Mouse (Mus musculus) forebrain, embryonic 16.5 days (tissue): ENCODE measurements at regions not wholly inside any gene's neighbourhood (a gene's known extent, or its start where the extent isn't known, plus 50 kb on each side); places are given as distances from the start of the nearest gene placed in this dataset.

Source experiments
- ATAC-seq: fragments of 200-750 bp; cut with Nextera tagmentation; 2 replicates; pipeline ENCODE4 v1.8.0; 2017; ENCODE audit warnings: mild to moderate bottlenecking, moderate library complexity
- H3K27ac ChIP-seq: fragments of 300-500 bp; sonication (generic); 2 replicates; pipeline ENCODE4 v1.5.1; 2014; ENCODE audit warnings: low read length, control low read depth
- H3K27me3 ChIP-seq: fragments of 300-500 bp; sonication (generic); replicated peaks from 2 replicates; pipeline ENCODE4 v1.6.1; 2014; ENCODE audit warnings: low read length; ENCODE audit not compliant: control insufficient read depth, insufficient read depth
- H3K36me3 ChIP-seq: fragments of 300-500 bp; sonication (generic); 2 replicates; pipeline ENCODE4 v1.6.1; 2014; ENCODE audit not compliant: control insufficient read depth, insufficient read depth
- H3K4me1 ChIP-seq: fragments of 300-500 bp; sonication (generic); replicated peaks from 2 replicates; pipeline ENCODE4 v1.6.1; 2014; ENCODE audit warnings: low read length; ENCODE audit not compliant: control insufficient read depth, insufficient read depth
- H3K4me2 ChIP-seq: fragments of 300-500 bp; sonication (generic); 2 replicates; pipeline ENCODE4 v1.6.1; 2014; ENCODE audit warnings: mild to moderate bottlenecking, low read length, control low read depth
- H3K4me3 ChIP-seq: fragments of 300-500 bp; sonication (generic); replicated peaks from 2 replicates; pipeline ENCODE4 v1.5.1; 2014; ENCODE audit warnings: mild to moderate bottlenecking, low read length, control low read depth
- H3K9ac ChIP-seq: fragments of 300-500 bp; sonication (generic); replicated peaks from 2 replicates; pipeline ENCODE4 v1.6.1; 2014; ENCODE audit warnings: low read depth, low read length, control low read depth
- H3K9me3 ChIP-seq: fragments of 300-500 bp; sonication (generic); 2 replicates; pipeline ENCODE4 v1.6.1; 2016; ENCODE audit warnings: low read length; ENCODE audit not compliant: control insufficient read depth
- WGBS: fragments of 180-500 bp; shearing (Covaris S2); extraction: QIAGEN DNeasy Blood & Tissue Kit; methylation state at CpG from one replicate; pipeline ENCODE4 v1.1.7; 2014; 5-methylcytosine and 5-hydroxymethylcytosine counted together

DNA sequence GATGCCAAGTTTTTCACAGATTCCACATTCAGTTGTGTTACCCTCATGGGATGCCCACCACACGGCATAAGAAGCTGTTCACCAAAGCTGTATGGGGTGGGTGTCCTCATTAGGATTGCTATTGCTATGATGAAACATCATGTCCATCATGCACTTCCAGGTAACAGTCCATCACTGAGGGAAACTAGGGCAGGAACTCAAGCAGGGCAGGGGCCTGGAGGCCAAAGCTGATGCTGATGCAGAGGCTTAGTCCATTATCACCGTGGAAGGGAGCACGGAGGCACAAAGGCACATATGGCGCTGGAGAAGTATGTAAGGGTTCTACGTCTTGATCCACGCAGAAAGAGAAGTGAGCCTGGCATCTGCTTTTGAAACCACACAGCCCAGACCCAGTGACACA, 97.4 kb upstream of the Jade1 start:
- WGBS, result 93% methylated on average over 6 of the region's 6 CpGs
- no peaks in the 10 kb centered on the region for H3K9me3 ChIP-seq
- no peak for ATAC-seq
- no peak overlapping the region for H3K9ac ChIP-seq
- H3K27me3 ChIP-seq, result no peaks in the 10 kb centered on the region
- H3K27ac ChIP-seq, result no peak overlapping the region
- no peaks in the 10 kb centered on the region for H3K36me3 ChIP-seq
- H3K4me1 ChIP-seq, result no peaks in the 10 kb centered on the region
- no peak overlapping the region for H3K4me3 ChIP-seq
- H3K4me2 ChIP-seq, result no peak overlapping the region

DNA sequence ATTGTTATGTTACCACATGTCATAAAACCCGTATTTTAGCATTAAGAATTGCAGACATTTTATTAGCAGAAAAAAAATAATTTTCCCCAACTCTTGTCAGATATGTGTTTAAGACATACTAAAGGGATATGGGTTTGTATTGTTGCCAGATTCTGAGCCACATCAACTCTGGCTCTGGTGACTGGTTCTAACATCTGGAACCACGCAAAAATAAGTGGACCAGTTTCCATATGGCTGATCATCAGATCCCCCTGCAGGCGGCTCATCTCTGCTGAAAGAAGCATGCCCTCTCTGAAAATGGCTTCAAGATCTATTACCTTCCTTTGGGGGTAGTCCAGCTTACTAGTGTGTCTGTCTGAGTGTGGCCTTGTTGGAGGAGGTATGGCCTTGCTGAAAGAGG, 102.0 kb upstream of the Jade1 start:
- H3K27ac ChIP-seq, result no peak overlapping the region
- H3K27me3 ChIP-seq, result no peaks in the 10 kb centered on the region
- 84% methylated on average over 3 of the region's 3 CpGs for WGBS
- no peak overlapping the region for H3K4me3 ChIP-seq
- no peak overlapping the region for H3K9ac ChIP-seq
- H3K36me3 ChIP-seq, result no peaks in the 10 kb centered on the region
- no peaks in the 10 kb centered on the region for H3K4me1 ChIP-seq
- H3K9me3 ChIP-seq, result no peaks in the 10 kb centered on the region
- H3K4me2 ChIP-seq, result no peak overlapping the region
- ATAC-seq, result no peak

DNA sequence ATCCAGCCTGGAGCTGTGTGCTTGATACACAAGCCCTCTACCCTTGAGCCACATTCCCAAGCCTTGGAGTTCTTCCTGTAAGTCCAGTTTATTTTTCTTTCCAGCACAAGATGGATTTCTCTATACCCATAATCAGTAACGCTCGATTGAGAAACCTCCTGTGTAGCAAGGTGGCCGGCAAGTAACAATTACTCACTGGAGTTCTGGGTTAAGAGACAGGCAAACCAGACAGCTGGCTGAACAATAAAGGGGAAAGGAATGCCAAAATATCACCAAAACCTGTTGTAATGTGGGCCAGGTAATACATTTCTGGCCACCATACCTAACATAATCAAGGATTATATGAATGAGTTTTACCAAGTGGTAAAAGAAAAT, 102.8 kb upstream of the Jade1 start:
- Histone ChIP-seq H3K36me3 (no peaks in the 10 kb centered on the region), H3K4me3 (no peak overlapping the region), H3K9me3 (no peaks in the 10 kb centered on the region), H3K4me1 (no peaks in the 10 kb centered on the region), H3K9ac (no peak overlapping the region), H3K27ac (no peak overlapping the region), H3K27me3 (no peaks in the 10 kb centered on the region), H3K4me2 (no peak overlapping the region)
- WGBS, result 70% methylated on average over 3 of the region's 3 CpGs
- ATAC-seq, result no peak

DNA sequence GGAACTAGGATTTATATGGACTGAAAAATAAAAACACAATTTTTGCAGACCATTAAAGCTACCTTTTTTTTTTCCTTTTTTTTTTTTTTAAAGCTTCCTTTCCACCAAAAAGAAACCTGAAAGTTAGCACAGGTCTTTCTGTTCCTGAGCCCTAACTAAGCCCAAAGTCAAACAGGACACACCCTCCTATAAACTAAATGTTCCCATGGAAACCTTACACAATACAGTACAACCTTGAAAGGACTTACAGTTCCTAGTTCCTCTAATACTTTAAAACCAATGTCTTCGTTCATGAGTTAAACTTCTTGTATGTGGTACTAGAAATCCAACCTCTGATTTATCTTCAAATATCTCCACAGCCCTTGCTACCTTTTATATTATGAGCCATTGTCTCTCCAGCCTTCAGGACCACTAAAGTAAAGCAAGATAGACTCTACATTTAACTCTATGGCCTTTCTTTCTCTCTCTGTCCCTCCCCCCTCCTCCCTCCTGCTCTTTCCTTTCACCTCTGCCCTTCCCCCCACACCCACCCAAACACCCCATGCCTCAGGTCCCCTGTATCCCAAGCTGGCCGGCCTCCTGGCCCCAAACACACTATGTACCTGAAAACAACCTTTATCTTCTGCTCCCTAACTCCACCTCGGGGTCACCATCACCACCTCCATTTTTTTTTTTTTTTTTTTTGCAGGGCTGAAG, 103.4 kb upstream of the Jade1 start:
- WGBS, result 67% methylated on average over 3 of the region's 3 CpGs
- ATAC-seq, result no peak
- no peak overlapping the region for H3K27ac ChIP-seq
- no peaks in the 10 kb centered on the region for H3K9me3 ChIP-seq
- no peaks in the 10 kb centered on the region for H3K4me1 ChIP-seq
- no peak overlapping the region for H3K9ac ChIP-seq
- H3K36me3 ChIP-seq, result no peaks in the 10 kb centered on the region
- H3K4me3 ChIP-seq, result no peak overlapping the region
- no peaks in the 10 kb centered on the region for H3K27me3 ChIP-seq
- H3K4me2 ChIP-seq, result no peak overlapping the region

DNA sequence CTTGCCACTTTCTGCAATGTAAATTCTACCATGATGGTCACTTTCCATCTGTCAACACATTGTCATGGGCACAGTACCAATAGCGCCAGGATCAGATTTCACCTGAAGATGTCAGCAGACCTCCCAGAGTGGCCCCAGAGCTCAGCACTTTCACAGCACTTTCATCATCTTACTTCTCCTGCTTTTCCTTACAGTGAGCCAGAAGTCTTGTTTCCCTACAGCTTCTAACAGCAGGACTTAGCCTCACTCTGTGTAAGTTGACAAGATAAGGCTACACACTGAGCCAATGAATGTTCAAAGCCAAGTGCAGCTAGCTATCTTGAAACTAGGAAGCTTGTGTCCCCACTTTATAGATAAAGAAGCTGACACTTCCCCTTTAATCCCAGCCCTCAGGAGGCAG, 104.8 kb upstream of the Jade1 start:
- Histone ChIP-seq H3K9ac (no peak overlapping the region), H3K4me3 (no peak overlapping the region), H3K36me3 (no peaks in the 10 kb centered on the region), H3K4me2 (no peak overlapping the region), H3K9me3 (no peaks in the 10 kb centered on the region), H3K27ac (no peak overlapping the region), H3K27me3 (no peaks in the 10 kb centered on the region), H3K4me1 (no peaks in the 10 kb centered on the region)
- ATAC-seq, result no peak
- WGBS, result 93% methylated on average over 1 of the region's 1 CpGs

GRCm38 (mm10) chr3:41444243-41444753, 111.2 kb upstream of the Jade1 start:
- Histone ChIP-seq H3K4me3 (no peak overlapping the region), H3K36me3 (no peaks in the 10 kb centered on the region), H3K27me3 (no peaks in the 10 kb centered on the region), H3K4me2 (no peak overlapping the region), H3K9me3 (no peaks in the 10 kb centered on the region), H3K4me1 (no peaks in the 10 kb centered on the region), H3K27ac (no peak overlapping the region; the same call in 1 of the 2 replicates), H3K9ac (no peak overlapping the region)
- ATAC-seq, result peak; percentile 77
- WGBS, result 69% methylated on average over 9 of the region's 9 CpGs

DNA sequence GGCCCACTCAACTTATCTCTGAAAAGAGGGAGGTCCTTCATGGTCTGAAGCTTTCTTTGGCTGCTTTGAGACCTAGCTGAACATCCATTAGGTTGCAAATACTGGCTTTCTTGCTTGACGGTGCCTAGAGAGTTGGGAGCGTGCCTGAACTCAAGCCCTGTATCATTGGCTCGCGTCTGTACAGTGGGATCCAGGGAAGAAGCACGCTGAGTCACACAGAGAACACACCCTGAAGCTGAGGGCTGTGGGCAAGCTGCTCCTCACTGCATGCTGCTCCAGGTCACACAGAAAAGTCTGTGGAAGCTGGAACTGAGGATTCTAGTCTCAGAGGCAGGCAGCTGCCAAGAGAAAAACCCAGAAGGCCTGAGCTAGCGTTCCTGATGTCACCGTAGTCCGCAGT, 119.3 kb upstream of the Jade1 start:
- ATAC-seq, result no peak
- H3K27ac ChIP-seq, result no peak overlapping the region
- no peaks in the 10 kb centered on the region for H3K4me1 ChIP-seq
- WGBS, result 96% methylated on average over 8 of the region's 8 CpGs
- no peak overlapping the region for H3K4me3 ChIP-seq
- no peaks in the 10 kb centered on the region for H3K36me3 ChIP-seq
- H3K9me3 ChIP-seq, result no peaks in the 10 kb centered on the region
- no peak overlapping the region for H3K9ac ChIP-seq
- no peaks in the 10 kb centered on the region for H3K27me3 ChIP-seq
- H3K4me2 ChIP-seq, result no peak overlapping the region

- Histone ChIP-seq H3K4me2 (no peak overlapping the region), H3K9me3 (no peaks in the 10 kb centered on the region), H3K4me1 (no peaks in the 10 kb centered on the region), H3K36me3 (no peaks in the 10 kb centered on the region), H3K27me3 (no peaks in the 10 kb centered on the region), H3K4me3 (no peak overlapping the region), H3K9ac (no peak overlapping the region), H3K27ac (no peak overlapping the region)
- 64% methylated on average over 3 of the region's 3 CpGs for WGBS
- ATAC-seq, result no peak
Observed at GRCm38 (mm10) chr3:41433106-41433505, 122.4 kb upstream of the Jade1 start.

DNA sequence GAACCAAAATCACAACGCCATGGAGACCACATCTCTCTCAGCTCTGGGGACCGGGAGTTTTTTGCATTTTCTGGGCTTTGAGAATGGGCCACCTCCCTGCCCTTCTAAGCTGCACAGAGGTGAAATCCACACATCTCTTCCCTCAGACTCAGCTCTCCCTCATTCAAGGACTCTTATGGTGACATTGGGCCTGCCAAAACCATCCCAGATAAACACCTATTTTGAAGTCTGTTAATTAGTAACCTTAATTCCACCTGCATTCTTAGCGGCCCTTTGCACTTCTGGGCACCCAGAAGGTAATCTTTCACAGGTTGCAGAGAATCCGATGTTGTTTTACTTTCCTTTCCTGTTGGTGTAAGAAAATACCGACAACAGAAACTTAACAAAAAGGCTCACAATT, 123.2 kb upstream of the Jade1 start:
- Histone ChIP-seq H3K4me3 (no peak overlapping the region), H3K27me3 (no peaks in the 10 kb centered on the region), H3K4me1 (no peaks in the 10 kb centered on the region), H3K4me2 (no peak overlapping the region), H3K27ac (no peak overlapping the region), H3K36me3 (no peaks in the 10 kb centered on the region), H3K9me3 (no peaks in the 10 kb centered on the region), H3K9ac (no peak overlapping the region)
- ATAC-seq, result no peak
- WGBS, result 82% methylated on average over 5 of the region's 5 CpGs

GRCm38 (mm10) chr3:41430191-41430590, 125.3 kb upstream of the Jade1 start:
- Histone ChIP-seq H3K27ac (no peak overlapping the region), H3K36me3 (no peaks in the 10 kb centered on the region), H3K4me3 (no peak overlapping the region), H3K9me3 (no peaks in the 10 kb centered on the region), H3K4me1 (no peaks in the 10 kb centered on the region), H3K9ac (no peak overlapping the region), H3K27me3 (no peaks in the 10 kb centered on the region), H3K4me2 (no peak overlapping the region)
- WGBS, result 47% methylated on average over 3 of the region's 3 CpGs
- ATAC-seq, result no peak
